Mouse (Mus musculus) embryonic fibroblast, embryonic 13.5 days (primary cell): ENCODE data around the gene Wasf2.

Experiments used
- CTCF ChIP-seq: IDR thresholded peaks from 2 replicates; pipeline ENCODE4 v1.5.1; 2011; ENCODE audit warnings: mild to moderate bottlenecking, control low read depth, low read length, moderate library complexity, borderline replicate concordance; ENCODE audit not compliant: insufficient read depth
- POLR2A ChIP-seq: IDR thresholded peaks from 2 replicates; pipeline ENCODE4 v1.6.1; 2011; ENCODE audit warnings: low read depth, mild to moderate bottlenecking, control low read depth, low read length, moderate library complexity

GRCm38 (mm10) chr4:133203591-133203990 is 73.3 kb downstream of the Wasf2 start:
- no peak for TF ChIP-seq POLR2A
- no peak for TF ChIP-seq CTCF
